Mouse (Mus musculus) thymus, postnatal 10 days (tissue): ENCODE results near the gene Lsm6.

Experiments
- DNase-seq, 2 experiments: peaks; one replicate each; pipeline ENCODE4 v3.0.0; 2021; ENCODE audit warnings: low spot score in 2 of 2

Lsm6 gene

DNA sequence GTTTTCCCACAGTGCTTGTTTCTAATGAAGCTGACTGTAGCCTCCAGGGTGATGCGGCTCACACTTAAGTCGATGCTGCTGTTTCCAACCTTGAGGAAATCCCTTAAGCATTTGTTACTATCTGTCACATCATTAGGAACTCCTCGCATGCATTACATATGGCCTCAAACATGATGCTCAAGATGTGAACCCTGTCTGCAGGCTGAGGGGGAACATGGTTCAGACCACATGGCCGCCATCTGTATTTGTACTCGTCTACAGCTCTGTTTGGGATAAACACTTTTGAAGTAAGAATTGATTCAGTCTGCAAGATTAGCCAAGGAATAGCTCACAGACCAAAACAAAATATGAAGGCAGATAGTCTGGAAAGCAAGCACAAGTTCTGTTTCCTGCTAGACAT lies 14.9 kb downstream of the Lsm6 start:
- no peak for DNase-seq

DNA sequence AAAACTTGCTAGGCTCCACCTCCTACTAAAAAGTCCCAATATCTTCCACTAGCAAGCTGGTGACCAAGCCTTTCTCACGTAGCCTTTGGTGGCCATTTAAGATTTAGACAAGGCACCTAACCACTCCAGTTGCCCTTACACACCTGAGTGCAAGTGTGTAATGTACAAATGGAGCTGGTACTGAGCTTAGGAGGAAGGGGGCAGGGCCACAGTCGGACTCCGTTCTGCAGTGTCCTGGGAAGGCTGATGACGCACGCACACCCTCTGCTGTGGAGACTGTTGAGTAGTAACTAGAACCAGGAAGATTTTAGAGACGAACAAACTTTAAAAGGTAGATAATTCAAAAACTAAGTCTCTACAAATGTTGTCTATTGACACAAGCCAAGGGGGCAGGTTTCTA lies 19.7 kb downstream of the Lsm6 start:
- DNase-seq: no peak

DNA sequence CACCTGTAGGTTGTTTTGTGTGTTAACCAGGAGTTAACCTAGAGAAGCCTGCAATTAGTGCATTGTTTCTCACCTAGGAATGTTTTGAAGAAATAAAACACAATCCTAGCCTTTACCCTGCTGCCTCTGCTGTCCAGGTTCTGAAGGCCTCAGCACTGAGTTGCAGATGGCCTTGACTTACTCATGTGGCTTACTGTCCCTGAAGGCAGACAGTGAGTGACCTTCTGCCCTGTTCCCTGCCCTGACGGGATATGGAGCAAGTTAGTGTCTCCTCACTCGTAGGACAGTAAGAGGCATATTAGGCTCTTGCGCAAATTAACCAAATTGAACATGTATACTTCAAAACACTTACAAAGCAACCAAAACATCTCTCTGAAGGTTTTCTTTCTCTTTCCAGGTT lies 22.3 kb downstream of the Lsm6 start:
- no peak for DNase-seq

DNA sequence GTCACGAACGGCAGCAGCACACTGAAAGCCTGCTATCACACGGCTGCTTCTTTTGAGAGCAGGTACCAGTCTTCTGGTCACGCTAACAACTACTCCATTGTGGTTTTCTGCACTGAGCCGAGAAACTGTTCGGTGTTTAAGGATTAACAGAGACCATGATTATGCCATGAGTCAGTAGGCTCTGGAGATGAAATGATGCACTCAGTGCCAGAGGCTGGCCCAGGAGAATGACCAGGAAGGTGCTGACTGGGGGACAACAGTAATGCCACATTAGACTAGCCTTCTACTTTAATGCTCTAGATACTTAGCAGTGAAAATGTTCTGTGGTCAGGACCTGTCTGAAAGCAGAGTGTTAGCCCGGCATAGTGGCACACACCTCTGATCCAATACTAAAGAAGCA lies 23.0 kb downstream of the Lsm6 start:
- no peak for DNase-seq

DNA sequence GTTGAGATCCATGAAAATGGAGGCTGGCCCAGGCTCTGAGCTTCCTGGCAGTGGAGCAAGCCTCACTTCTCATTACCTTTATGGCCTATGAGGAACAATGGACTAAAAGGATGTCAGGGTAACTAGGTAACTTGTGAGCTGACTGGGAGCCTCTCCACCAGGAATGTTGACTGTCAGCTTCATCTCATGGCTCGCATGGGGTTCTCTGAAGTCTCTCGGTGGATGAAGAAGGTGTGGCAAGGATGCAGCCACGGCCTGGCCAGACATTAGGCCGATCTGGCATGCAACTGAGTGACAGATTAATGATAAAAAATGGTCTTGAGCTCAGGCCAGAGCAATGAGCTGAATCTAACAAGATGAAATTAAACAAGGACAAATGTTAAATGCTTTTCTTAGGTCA lies 27.7 kb downstream of the Lsm6 start:
- DNase-seq: no peak

DNA sequence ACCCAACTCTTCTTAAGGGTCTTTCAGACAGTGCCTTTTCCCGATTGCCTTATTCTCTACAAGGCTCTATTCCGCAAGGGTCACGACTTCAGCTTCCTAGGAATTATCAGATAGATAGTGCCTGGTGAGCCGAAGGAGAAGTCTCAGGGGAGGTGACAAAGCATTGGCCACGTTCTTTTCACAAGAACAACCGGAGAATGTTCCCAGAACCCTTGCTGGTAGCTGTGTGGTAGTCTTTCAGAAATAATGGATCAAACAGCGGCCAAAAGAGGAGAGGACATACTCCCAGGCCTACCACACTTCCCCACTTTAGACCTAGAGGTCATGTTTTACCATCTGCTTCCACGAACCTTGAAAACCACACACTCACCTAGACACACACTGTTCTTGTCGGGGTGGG lies 44.1 kb downstream of the Lsm6 start:
- DNase-seq: no peak

DNA sequence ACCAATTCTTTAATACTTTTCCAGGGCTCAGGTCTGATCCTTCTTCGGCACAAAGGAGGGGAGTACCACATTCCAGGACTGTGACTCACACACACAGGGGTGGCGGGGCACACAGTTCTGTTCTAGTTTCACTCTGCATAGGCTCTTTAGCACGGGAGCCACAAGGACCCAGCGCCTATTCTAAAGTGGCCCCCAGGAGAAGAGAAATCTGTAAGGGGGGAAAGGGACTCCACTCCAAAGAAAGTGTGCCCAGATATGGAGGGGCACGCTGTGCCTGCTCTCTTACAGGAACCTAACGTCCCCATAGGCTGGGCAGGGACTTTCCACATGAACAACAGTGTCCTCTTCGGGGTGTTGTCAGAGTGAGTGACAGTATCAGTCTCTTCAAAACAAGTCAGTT lies 49.7 kb downstream of the Lsm6 start:
- DNase-seq: no peak

DNA sequence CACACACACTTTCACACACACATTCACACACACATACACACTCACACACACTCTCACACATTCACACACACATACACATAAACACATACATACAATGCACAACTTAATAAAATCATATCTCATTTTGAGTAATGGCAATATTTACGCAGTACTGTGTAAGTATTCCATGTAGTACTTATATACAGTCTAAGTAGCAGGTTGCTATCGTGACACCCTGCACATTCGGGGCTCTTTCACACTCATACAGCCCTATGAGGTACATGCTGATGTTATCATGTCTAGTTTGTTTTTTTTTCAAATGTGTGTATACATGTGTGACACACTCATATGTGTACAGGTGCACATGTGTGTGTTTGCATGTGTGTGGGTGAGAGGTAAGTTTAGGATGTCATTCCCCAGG lies 50.4 kb downstream of the Lsm6 start:
- DNase-seq: no peak

DNA sequence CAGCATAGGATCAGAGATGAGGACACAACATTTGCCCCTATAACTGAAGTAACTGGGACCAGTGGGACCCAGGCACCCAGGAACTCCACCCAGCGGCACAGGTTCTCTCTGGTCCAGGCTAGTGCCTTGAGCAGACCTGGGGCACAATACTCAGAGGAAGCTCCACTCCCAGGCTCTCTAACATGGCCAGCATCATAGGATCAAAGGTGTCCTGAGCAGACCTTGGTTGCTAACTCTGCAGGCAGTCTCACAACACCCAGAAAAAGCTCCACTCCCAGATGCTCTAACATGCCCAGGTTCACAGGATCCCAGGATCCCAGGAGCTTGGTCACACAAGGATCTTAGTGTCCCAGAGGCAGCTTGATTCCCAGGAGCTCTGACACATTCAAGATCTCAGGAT lies 55.4 kb downstream of the Lsm6 start:
- DNase-seq: no peak

DNA sequence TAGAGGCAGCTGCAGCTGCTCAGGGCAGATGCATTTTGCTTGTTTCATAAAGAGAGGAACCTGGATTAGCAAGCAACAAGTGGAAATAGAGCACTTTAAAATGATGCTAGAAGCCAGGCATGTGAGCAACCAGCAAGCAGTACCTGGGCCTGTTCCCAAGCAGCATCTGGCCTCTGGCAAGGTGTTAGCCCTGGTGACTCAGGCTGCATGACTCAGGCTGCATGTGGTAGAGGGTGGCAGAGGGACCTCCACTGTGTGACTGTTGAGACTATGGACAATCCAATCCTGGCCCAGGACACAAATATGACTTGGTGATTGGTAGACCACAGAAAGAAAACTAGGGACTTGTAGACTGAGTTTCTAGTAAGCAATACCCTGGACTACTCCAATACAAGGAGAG lies 56.0 kb downstream of the Lsm6 start:
- DNase-seq: no peak

DNA sequence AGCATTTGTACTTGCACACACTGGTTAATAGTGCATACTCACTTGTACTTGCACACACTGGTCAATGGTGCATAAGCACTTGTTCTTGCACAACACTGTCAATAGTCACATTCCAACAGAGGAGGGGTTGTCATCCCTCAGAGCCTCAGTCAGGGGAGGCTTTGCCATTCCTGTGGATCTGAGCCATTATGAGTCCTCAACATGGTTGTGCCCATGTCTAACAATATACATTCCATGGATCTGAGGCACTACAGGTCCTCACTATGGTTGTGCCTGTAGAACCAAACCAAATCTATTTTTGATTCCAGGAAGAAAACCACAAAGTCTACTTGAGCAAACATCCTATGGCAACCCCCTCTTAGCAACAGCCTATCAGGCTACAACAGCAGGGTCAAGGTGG lies 61.8 kb downstream of the Lsm6 start:
- no peak for DNase-seq

DNA sequence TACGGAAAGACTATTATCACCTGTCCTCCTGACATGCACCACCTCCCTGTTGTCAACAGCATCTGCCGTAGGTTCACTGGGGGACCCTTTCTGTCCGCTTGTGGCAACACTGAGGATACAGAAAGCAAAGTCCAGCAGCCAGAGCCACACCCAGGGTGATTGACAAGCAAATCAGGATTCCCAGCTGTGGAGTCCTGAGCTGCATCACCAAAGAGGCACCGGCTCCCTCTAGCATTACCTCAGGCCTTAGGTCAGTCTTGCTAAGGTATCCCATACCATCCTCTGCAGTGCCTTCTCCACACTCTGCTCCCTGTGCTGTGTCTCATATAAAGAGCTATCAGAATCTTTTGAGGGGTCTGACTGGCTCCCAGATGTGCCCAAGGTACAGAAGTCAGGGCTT lies 66.0 kb downstream of the Lsm6 start:
- no peak for DNase-seq
